Mouse (Mus musculus) limb, embryonic 10.5 days (tissue): ENCODE results near the gene Smco3. TPM values are rescaled to one million over a fixed set of nuclear protein-coding genes. Genes with fewer than 3 reads are reported as not detected.

Source experiments
- microRNA-seq: library from miRNA; unstranded; fragments of <30 nt; microRNA quantifications from one replicate; pipeline ENCODE4, GENCODE M21; 2017
- polyA plus RNA-seq: library from polyadenylated mRNA; unstranded; fragments of >200 nt; fragmentation: Nextera tagmentation; extraction: Ambion mirVana; gene quantifications from 2 replicates; pipeline ENCODE4 v1.2.1, GENCODE M21; 2016

The Smco3 gene
- polyA plus RNA-seq, 1 experiment from 2014 or later, result not detected

Small RNA genes lying within 50 kb of the gene (microRNA-seq; reads per million reads assigned to microRNA genes)
- not detected for gene Gm44364

Other genes starting within 250 kb of the Smco3 start
- 0.63 and 1.4 TPM in 2 replicates for gene Plbd1, start 173.5 kb downstream of the Smco3 start, polyA plus RNA-seq
- 0.11 and 0.16 TPM in 2 replicates for gene Gucy2c, start 53.7 kb downstream of the Smco3 start, polyA plus RNA-seq
- gene Hist4h4, start 31.0 kb downstream of the Smco3 start, polyA plus RNA-seq, result 0.65 and 0.68 TPM in 2 replicates
- 74.8 and 75.6 TPM in 2 replicates for gene H2afj, start 27.2 kb downstream of the Smco3 start, polyA plus RNA-seq
- gene BC049715, start 7.8 kb downstream of the Smco3 start, polyA plus RNA-seq, result 1.3 and 1.4 TPM in 2 replicates
- gene Wbp11, start 7.2 kb downstream of the Smco3 start, polyA plus RNA-seq, result 164 and 168 TPM in 2 replicates
- gene Art4, start 22.3 kb upstream of the Smco3 start, polyA plus RNA-seq, result 1.8 and 2.4 TPM in 2 replicates
- 1.2 and 3.2 TPM in 2 replicates for gene Mgp, start 40.4 kb upstream of the Smco3 start, polyA plus RNA-seq
- gene Erp27, start 86.7 kb upstream of the Smco3 start, polyA plus RNA-seq, result 0.15 TPM in 1 of 2 replicates, not detected in the other
- gene Pde6h, start 88.4 kb upstream of the Smco3 start, polyA plus RNA-seq, result not detected in 2 replicates
- 30.2 and 32.5 TPM in 2 replicates for gene Arhgdib, start 106.4 kb upstream of the Smco3 start, polyA plus RNA-seq